Mouse (Mus musculus) T-helper 17 cell (primary cell): ENCODE measurements around the gene Eepd1.

Source experiments
- in situ Hi-C, 2 experiments: fragments of 300-600 bp; cut with MboI, MseI; formaldehyde crosslinking; loops; 1 replicate in 1 of 2; 2 replicates in 1 of 2; pipeline ENCODE4 v1.15.1; 2025; ENCODE audit warnings: high pct_unique_total_duplicates in 2 of 2

Eepd1 gene

DNA sequence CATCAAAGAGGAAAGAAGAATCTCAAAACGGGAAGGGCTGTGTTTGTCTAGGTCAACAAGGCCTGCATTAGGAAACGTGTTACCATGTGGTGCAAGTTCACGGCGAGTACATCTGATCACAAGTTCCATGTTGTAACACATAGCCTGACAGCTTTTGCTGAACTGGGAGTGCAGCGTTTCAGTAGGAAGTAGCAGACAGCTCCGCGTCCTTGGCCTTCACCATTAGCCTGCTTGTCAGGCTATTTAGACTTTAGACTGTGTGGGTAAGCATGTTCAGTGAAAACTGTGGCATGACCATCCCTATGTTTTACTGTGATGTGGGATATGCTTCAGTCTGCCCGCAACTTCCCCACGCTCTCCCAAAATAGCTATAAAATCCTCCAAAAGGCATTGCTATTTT lies 89.1 kb downstream of the Eepd1 start:
- in situ Hi-C loops = no loop called here

- in situ Hi-C loops = no loop called here
These were observed 90.0 kb downstream of the Eepd1 start for GRCm38 (mm10) chr9:25571381-25571780.

GRCm38 (mm10) chr9:25573753-25574152 lies 92.4 kb downstream of the Eepd1 start:
- in situ Hi-C loops = no loop called here

- in situ Hi-C loops = no loop called here
These were observed 92.8 kb downstream of the Eepd1 start for GRCm38 (mm10) chr9:25574186-25574585.

DNA sequence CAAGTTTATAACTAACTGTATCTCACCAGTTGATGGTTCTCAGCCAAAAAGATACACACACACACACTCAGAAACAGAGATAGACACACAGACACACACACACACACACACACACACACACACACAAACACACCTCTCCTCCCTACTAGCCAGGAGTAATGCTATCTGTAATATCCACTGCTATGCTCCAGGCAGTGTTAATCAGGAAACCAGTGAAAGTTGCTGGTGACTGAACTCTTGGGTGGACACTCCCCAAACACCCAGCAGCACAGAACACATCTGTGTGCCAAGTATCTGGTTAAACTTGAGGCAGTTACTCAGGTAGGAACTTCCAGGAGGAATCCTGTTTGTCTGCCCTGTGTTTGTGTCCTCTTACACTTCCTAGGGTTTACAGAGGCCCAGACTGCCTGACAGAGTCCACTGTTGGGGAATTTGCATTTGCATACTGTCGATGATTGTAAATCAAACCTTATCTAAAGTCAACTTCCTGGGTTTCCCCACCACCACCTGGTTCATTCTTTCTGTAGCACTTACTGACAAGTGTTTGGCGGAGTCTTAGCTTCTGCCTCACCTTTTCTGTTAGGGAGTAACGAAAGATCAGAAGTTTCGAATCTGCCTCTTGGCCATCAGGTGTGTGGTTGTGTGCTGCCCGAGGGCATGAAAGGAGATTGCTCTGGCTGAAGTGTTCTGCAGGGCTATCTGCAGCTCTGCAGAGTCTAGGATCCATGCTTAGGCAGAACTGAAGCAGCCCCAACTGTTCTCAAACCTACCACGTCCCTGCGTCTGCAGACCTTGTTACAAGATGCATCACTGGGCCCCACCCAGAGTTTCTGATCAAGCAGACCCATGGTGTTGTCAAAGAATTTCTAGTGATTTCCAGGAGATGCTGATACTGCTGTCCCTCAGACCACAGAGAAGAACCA lies 97.6 kb downstream of the Eepd1 start:
- in situ Hi-C loops = loop anchor here in 1 of 2 experiments (25.0 kb wide), 2 partner anchors 242 to 417 kb away; partner anchors contain the start of gene Herpud2

DNA sequence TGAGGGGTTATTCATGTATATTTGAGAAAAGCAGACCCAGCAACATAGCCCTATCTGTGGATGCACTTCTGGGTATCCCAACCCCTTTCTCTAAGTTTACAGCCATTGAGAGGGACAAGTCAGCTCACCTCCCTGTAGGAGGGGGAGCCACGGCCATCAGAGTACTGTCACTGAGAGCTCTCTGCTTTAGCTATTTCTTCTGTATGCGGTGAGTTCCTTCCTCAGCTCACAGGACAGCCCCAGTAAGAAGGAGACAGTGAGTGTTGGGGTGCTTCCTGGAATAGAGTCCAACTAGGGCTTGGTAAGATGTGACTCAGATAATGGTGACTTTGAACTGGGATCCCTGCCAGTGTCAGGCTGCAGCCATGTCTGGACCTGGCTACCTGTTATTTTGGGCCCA lies 102.3 kb downstream of the Eepd1 start:
- in situ Hi-C loops = loop anchor here in 1 of 2 experiments (25.0 kb wide), 2 partner anchors 246 to 421 kb away; partner anchors contain the start of gene Herpud2

DNA sequence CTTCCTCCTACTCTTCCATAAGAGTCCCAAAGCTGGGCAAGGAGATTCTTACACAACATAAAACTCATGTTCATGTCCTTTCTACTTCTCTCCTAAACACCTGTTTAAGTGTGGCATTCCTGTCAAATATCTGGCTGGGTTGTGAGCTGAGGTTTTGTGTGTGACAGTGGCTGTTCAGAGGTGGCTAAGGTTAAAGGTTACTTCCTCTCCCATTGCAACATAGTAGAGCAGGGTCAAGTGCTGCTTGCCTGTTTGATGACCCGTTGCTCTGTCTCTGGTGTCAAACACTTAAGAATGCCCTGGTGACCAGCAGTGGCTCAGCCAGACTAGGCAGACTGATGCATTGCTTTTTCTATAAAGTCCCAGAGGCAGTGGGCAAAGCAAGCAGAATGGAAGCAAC lies 104.3 kb downstream of the Eepd1 start:
- in situ Hi-C loops = loop anchor here in 1 of 2 experiments (25.0 kb wide), 2 partner anchors 248 to 423 kb away; partner anchors contain the start of gene Herpud2

DNA sequence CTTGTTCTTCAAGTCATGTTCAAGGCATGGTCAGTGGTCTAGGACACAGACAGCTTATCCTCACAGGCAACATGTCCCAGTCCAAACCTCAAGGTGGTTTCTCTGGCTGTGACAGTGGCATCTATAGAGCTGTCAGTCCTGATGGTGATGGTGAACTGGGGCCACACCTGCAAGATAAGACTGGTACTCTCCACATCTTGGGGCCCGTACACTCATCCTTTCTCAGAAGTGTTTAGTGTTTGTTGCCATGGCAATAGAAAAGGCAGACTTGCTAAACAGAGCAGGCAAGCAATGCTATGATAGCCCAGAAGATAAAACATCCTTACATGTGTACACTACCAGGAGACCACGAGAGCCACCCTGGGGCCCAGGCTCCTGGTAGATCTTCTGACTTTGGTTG lies 107.2 kb downstream of the Eepd1 start:
- in situ Hi-C loops = loop anchor here in 1 of 2 experiments (25.0 kb wide), 2 partner anchors 251 to 426 kb away; partner anchors contain the start of gene Herpud2

DNA sequence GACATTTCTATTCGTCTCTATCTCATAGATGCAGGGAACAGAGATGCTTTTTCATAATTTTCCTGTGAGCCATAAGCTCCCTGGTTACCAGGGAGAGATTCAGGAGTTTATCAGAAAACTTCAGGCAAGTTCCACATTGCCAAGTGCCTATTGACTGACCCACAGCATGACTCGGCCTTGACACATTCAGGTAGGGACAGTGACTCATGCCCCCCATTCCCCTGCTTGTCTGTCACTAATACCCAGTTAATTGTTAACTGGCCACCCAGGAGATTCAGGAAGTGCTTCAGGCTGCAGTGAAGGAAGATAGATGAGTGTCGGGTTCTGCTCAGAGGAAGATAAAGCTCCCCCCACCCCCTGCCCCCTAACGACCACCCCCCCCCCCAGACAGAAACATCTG lies 109.4 kb downstream of the Eepd1 start:
- in situ Hi-C loops = loop anchor here (5.0 to 25.0 kb wide), 5 partner anchors 108 to 433 kb away; partner anchors contain the start of genes Eepd1 (in 1 of the 2) and Herpud2 (in 1 of the 2)

GRCm38 (mm10) chr9:25591390-25592354 lies 110.3 kb downstream of the Eepd1 start:
- in situ Hi-C loops = loop anchor here (5.0 to 25.0 kb wide), 5 partner anchors 109 to 434 kb away; partner anchors contain the start of genes Eepd1 (in 1 of the 2) and Herpud2 (in 1 of the 2)

GRCm38 (mm10) chr9:25592355-25592955 lies 111.1 kb downstream of the Eepd1 start:
- in situ Hi-C loops = loop anchor here (5.0 to 25.0 kb wide), 5 partner anchors 110 to 435 kb away; partner anchors contain the start of genes Eepd1 (in 1 of the 2) and Herpud2 (in 1 of the 2)

GRCm38 (mm10) chr9:25624744-25625143 lies 143.4 kb downstream of the Eepd1 start:
- in situ Hi-C loops = no loop called here

- in situ Hi-C loops = no loop called here
These were observed 148.3 kb downstream of the Eepd1 start for GRCm38 (mm10) chr9:25629531-25630099.
